Mouse (Mus musculus) forebrain, embryonic 12.5 days (tissue): ENCODE data around the gene Myrip. TPM values are rescaled to one million over a fixed set of nuclear protein-coding genes. Genes with fewer than 3 reads are reported as not detected.
"Not testable (repeated sequence)": the region's sequence is repeated elsewhere in the genome, so short reads cannot be mapped to it uniquely, and the experiment has no call there.

Experiments used
- ATAC-seq: fragments of 200-750 bp; cut with Nextera tagmentation; 2 replicates; pipeline ENCODE4 v1.8.0; 2017; ENCODE audit warnings: moderate TSS enrichment; ENCODE audit not compliant: low FRiP score
- H3K27ac ChIP-seq: fragments of 300-500 bp; sonication (generic); 2 replicates; pipeline ENCODE4 v1.5.1; 2016; ENCODE audit warnings: mild to moderate bottlenecking
- H3K27me3 ChIP-seq: fragments of 300-500 bp; sonication (generic); 2 replicates; pipeline ENCODE4 v1.6.1; 2016; ENCODE audit warnings: mild to moderate bottlenecking
- H3K36me3 ChIP-seq: fragments of 300-500 bp; sonication (generic); replicated peaks from 2 replicates; pipeline ENCODE4 v1.6.1; 2016; ENCODE audit warnings: mild to moderate bottlenecking
- H3K4me1 ChIP-seq: fragments of 300-500 bp; sonication (generic); 2 replicates; pipeline ENCODE4 v1.6.1; 2016
- H3K4me2 ChIP-seq: fragments of 300-500 bp; sonication (generic); 2 replicates; pipeline ENCODE4 v1.6.1; 2016; ENCODE audit warnings: mild to moderate bottlenecking, moderate library complexity
- H3K4me3 ChIP-seq: fragments of 300-500 bp; sonication (generic); replicated peaks from 2 replicates; pipeline ENCODE4 v1.5.1; 2016; ENCODE audit warnings: mild to moderate bottlenecking
- H3K9ac ChIP-seq: fragments of 300-500 bp; sonication (generic); 2 replicates; pipeline ENCODE4 v1.6.1; 2016; ENCODE audit warnings: mild to moderate bottlenecking
- H3K9me3 ChIP-seq: fragments of 300-500 bp; sonication (generic); 2 replicates; pipeline ENCODE4 v1.6.1; 2016
- WGBS: fragments of 180-500 bp; shearing (Covaris S2); methylation state at CpG from one replicate; pipeline ENCODE4 v1.1.7; 2016; 5-methylcytosine and 5-hydroxymethylcytosine counted together
- polyA plus RNA-seq: library from polyadenylated mRNA; unstranded; fragments of >200 nt; fragmentation: Nextera tagmentation; extraction: Ambion mirVana; gene quantifications from 2 replicates; pipeline ENCODE4 v1.2.1, GENCODE M21; 2016

The Myrip gene
- polyA plus RNA-seq, 1 experiment from 2014 or later, result 0.96 TPM

- WGBS, result 93% methylated on average over 6 of the region's 6 CpGs
- Histone ChIP-seq H3K4me2 (no peak overlapping the region), H3K36me3 (no peaks in the 10 kb centered on the region)
These were observed 60.3 kb downstream of the Myrip start for GRCm38 (mm10) chr9:120361656-120362055.

GRCm38 (mm10) chr9:120362684-120363083 lies 61.4 kb downstream of the Myrip start:
- H3K4me2 ChIP-seq, result no peak overlapping the region
- H3K27ac ChIP-seq, result no peak overlapping the region
- no peaks in the 10 kb centered on the region for H3K4me1 ChIP-seq
- ATAC-seq, result no peak
- H3K9ac ChIP-seq, result no peak overlapping the region
- H3K36me3 ChIP-seq, result no peaks in the 10 kb centered on the region
- H3K9me3 ChIP-seq, result no peaks in the 10 kb centered on the region
- no peaks in the 10 kb centered on the region for H3K27me3 ChIP-seq
- H3K4me3 ChIP-seq, result no peak overlapping the region
- 82% methylated on average over 3 of the region's 3 CpGs for WGBS

More at GRCm38 (mm10) chr9:120361656-120362055, 60.3 kb downstream of the Myrip start:
- no peaks in the 10 kb centered on the region for H3K4me1 ChIP-seq
- no peak overlapping the region for H3K4me3 ChIP-seq
- no peak overlapping the region for H3K27ac ChIP-seq
- no peak overlapping the region for H3K9ac ChIP-seq
- no peaks in the 10 kb centered on the region for H3K9me3 ChIP-seq
- ATAC-seq, result no peak
- no peaks in the 10 kb centered on the region for H3K27me3 ChIP-seq

- WGBS, result 85% methylated on average over 19 of the region's 19 CpGs
- H3K9ac ChIP-seq, result no peak overlapping the region
- H3K36me3 ChIP-seq, result no peaks in the 10 kb centered on the region
- no peak overlapping the region for H3K27ac ChIP-seq
- no peak overlapping the region for H3K4me3 ChIP-seq
- no peaks in the 10 kb centered on the region for H3K9me3 ChIP-seq
- H3K4me2 ChIP-seq, result no peak overlapping the region
- ATAC-seq, result no peak
- H3K4me1 ChIP-seq, result no peaks in the 10 kb centered on the region
- H3K27me3 ChIP-seq, result no peaks in the 10 kb centered on the region
These were observed 63.5 kb downstream of the Myrip start for GRCm38 (mm10) chr9:120364653-120365283.

GRCm38 (mm10) chr9:120367526-120367925 lies 66.2 kb downstream of the Myrip start:
- Histone ChIP-seq H3K4me3 (no peak overlapping the region), H3K36me3 (no peaks in the 10 kb centered on the region), H3K27me3 (no peaks in the 10 kb centered on the region), H3K27ac (no peak overlapping the region), H3K9me3 (no peaks in the 10 kb centered on the region), H3K4me2 (no peak overlapping the region), H3K9ac (no peak overlapping the region), H3K4me1 (no peaks in the 10 kb centered on the region)
- 94% methylated on average over 1 of the region's 1 CpGs for WGBS
- ATAC-seq, result no peak

GRCm38 (mm10) chr9:120371633-120372032 lies 70.3 kb downstream of the Myrip start:
- ATAC-seq, result no peak
- Histone ChIP-seq H3K9me3 (no peaks in the 10 kb centered on the region), H3K4me3 (no peak overlapping the region), H3K4me2 (no peak overlapping the region), H3K9ac (no peak overlapping the region), H3K4me1 (no peaks in the 10 kb centered on the region), H3K36me3 (no peaks in the 10 kb centered on the region), H3K27me3 (no peaks in the 10 kb centered on the region), H3K27ac (no peak overlapping the region)
- WGBS, result 77% methylated on average over 5 of the region's 5 CpGs

- H3K4me2 ChIP-seq, result no peak overlapping the region
- no peak overlapping the region for H3K9ac ChIP-seq
- no peak overlapping the region for H3K27ac ChIP-seq
- WGBS, result 77% methylated on average over 6 of the region's 6 CpGs
- H3K4me1 ChIP-seq, result no peaks in the 10 kb centered on the region
- ATAC-seq, result no peak
- H3K36me3 ChIP-seq, result no peaks in the 10 kb centered on the region
- no peaks in the 10 kb centered on the region for H3K9me3 ChIP-seq
- H3K4me3 ChIP-seq, result no peak overlapping the region
- no peaks in the 10 kb centered on the region for H3K27me3 ChIP-seq
These were observed 71.0 kb downstream of the Myrip start for GRCm38 (mm10) chr9:120372347-120372746.

GRCm38 (mm10) chr9:120377726-120378125 lies 76.4 kb downstream of the Myrip start:
- ATAC-seq, result no peak
- Histone ChIP-seq H3K4me3 (no peak overlapping the region), H3K27ac (no peak overlapping the region), H3K27me3 (no peaks in the 10 kb centered on the region), H3K4me2 (no peak overlapping the region), H3K4me1 (peaks cover 2% of the 10 kb centered on the region; the same call in 1 of the 2 replicates), H3K36me3 (no peaks in the 10 kb centered on the region), H3K9me3 (no peaks in the 10 kb centered on the region), H3K9ac (no peak overlapping the region)
- WGBS, result 29% methylated on average over 11 of the region's 11 CpGs

GRCm38 (mm10) chr9:120395188-120395587 lies 93.9 kb downstream of the Myrip start:
- no peaks in the 10 kb centered on the region for H3K4me1 ChIP-seq
- peaks cover 3% of the 10 kb centered on the region; the same call in 1 of the 2 replicates for H3K27me3 ChIP-seq
- H3K9me3 ChIP-seq, result no peaks in the 10 kb centered on the region
- no peaks in the 10 kb centered on the region for H3K36me3 ChIP-seq
- H3K27ac ChIP-seq, result no peak overlapping the region
- 28% methylated on average over 9 of the region's 9 CpGs for WGBS
- no peak overlapping the region for H3K4me3 ChIP-seq
- H3K9ac ChIP-seq, result no peak overlapping the region
- no peak for ATAC-seq
- no peak overlapping the region for H3K4me2 ChIP-seq

- Histone ChIP-seq H3K9me3 (no peaks in the 10 kb centered on the region), H3K4me3 (no peak overlapping the region), H3K4me1 (no peaks in the 10 kb centered on the region), H3K4me2 (no peak overlapping the region), H3K9ac (no peak overlapping the region), H3K36me3 (no peaks in the 10 kb centered on the region), H3K27me3 (peaks cover 3% of the 10 kb centered on the region; the same call in 1 of the 2 replicates), H3K27ac (no peak overlapping the region)
- WGBS, result 96% methylated on average over 7 of the region's 7 CpGs
- ATAC-seq, result no peak
These were observed 95.4 kb downstream of the Myrip start for GRCm38 (mm10) chr9:120396579-120397185.

GRCm38 (mm10) chr9:120398289-120398688 lies 97.0 kb downstream of the Myrip start:
- no peaks in the 10 kb centered on the region for H3K4me1 ChIP-seq
- no peak overlapping the region for H3K4me3 ChIP-seq
- peaks cover 3% of the 10 kb centered on the region; the same call in 1 of the 2 replicates for H3K27me3 ChIP-seq
- WGBS, result 91% methylated on average over 8 of the region's 8 CpGs
- H3K9me3 ChIP-seq, result no peaks in the 10 kb centered on the region
- H3K27ac ChIP-seq, result no peak overlapping the region
- no peak for ATAC-seq
- no peak overlapping the region for H3K4me2 ChIP-seq
- H3K36me3 ChIP-seq, result no peaks in the 10 kb centered on the region
- no peak overlapping the region for H3K9ac ChIP-seq

GRCm38 (mm10) chr9:120399537-120399936 lies 98.2 kb downstream of the Myrip start:
- H3K36me3 ChIP-seq, H3K27me3 ChIP-seq, ATAC-seq, H3K27ac ChIP-seq, H3K4me3 ChIP-seq, H3K4me1 ChIP-seq, H3K4me2 ChIP-seq, H3K9ac ChIP-seq, H3K9me3 ChIP-seq: not testable (repeated sequence)
- WGBS, result 77% methylated on average over 2 of the region's 2 CpGs

- H3K27me3 ChIP-seq, result no peaks in the 10 kb centered on the region
These were observed 101.1 kb downstream of the Myrip start for GRCm38 (mm10) chr9:120402368-120402767.

GRCm38 (mm10) chr9:120403661-120404060 lies 102.3 kb downstream of the Myrip start:
- ATAC-seq, result no peak
- H3K27me3 ChIP-seq, result no peaks in the 10 kb centered on the region
- no peak overlapping the region for H3K4me2 ChIP-seq
- no peaks in the 10 kb centered on the region for H3K36me3 ChIP-seq
- WGBS, result 75% methylated on average over 5 of the region's 5 CpGs
- no peaks in the 10 kb centered on the region for H3K4me1 ChIP-seq
- H3K4me3 ChIP-seq, result no peak overlapping the region
- H3K9ac ChIP-seq, result no peak overlapping the region
- no peak overlapping the region for H3K27ac ChIP-seq
- no peaks in the 10 kb centered on the region for H3K9me3 ChIP-seq

More at GRCm38 (mm10) chr9:120402368-120402767, 101.1 kb downstream of the Myrip start:
- ATAC-seq, result no peak
- Histone ChIP-seq H3K9me3 (no peaks in the 10 kb centered on the region), H3K36me3 (no peaks in the 10 kb centered on the region), H3K4me2 (no peak overlapping the region), H3K9ac (no peak overlapping the region), H3K4me3 (no peak overlapping the region), H3K4me1 (no peaks in the 10 kb centered on the region), H3K27ac (no peak overlapping the region)
- 82% methylated on average over 3 of the region's 3 CpGs for WGBS
